Mouse (Mus musculus): ENCODE data around the gene Eef1b2. TPM values are rescaled to one million over a fixed set of nuclear protein-coding genes. Genes with fewer than 3 reads are reported as not detected.
"Not testable (repeated sequence)": the region's sequence is repeated elsewhere in the genome, so short reads cannot be mapped to it uniquely, and the experiment has no call there.

The Eef1b2 gene
- polyA plus RNA-seq, 1 experiment, result 51.0 TPM

DNA sequence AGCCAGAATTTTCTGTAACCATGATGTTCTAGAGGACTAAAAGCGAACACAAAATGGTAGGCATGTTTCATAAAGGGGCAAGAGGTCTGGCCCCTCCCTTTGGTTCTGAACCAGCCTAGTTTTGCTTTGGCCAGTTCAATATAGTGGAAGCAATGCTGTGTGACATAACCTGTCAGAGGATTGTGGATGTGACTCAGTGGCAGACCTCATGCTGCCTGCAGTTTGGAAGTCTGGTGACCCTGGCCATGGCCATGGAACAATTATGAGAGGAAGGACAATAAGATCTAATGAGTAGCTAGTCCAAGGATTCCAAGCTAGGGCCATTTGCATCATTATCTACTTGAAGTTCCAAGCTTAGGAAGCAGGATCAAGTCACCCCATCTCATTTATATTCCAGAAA lies 4.9 kb downstream of the Eef1b2 start:
- no peaks in the 10 kb centered on the region for H3K27me3 ChIP-seq (ENCODE audit: control insufficient read depth, insufficient read depth, low read length)
- H3K4me3 ChIP-seq (ENCODE audit: control insufficient read depth, low read depth, low read length), result no peak overlapping the region
- H3K4me1 ChIP-seq (ENCODE audit: control insufficient read depth, insufficient read depth, low read length), result peaks cover 2% of the 10 kb centered on the region; the same call in 1 of the 2 replicates
- TF ChIP-seq CTCF (IDR thresholded peaks at IDR 0.05; ENCODE audit: control insufficient read depth, insufficient read depth, insufficient replicate concordance, low read depth, low read length) (no peak), POLR2A (IDR thresholded peaks at IDR 0.05; ENCODE audit: control insufficient read depth, low read depth, low read length) (no peak)
- no peak overlapping the region for H3K27ac ChIP-seq (ENCODE audit: control insufficient read depth, insufficient read depth, low read depth, low read length)
- peaks cover 1% of the 10 kb centered on the region for H3K36me3 ChIP-seq (ENCODE audit: control insufficient read depth, insufficient read depth, low read length)

DNA sequence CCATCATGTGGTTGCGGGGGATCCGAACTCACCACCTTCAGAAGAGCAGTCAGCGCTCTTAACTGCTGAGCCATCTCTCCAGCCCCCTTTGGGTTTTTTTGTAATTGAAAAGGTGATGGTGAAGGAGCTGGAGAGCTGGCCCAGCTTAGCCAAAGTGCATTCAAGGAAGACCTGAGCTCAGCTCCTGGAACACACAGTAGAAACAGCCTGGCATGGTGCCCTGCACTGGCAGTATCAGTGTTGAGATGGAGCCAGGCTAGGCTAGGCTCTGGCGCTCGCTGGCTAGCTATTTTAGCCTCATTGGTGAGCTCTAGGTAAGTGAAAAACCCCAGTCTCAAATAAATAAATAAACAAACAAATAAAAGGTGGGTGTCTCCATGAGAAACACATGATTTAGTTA lies 5.6 kb downstream of the Eef1b2 start:
- H3K4me3 ChIP-seq (ENCODE audit: control insufficient read depth, low read depth, low read length), result no peak overlapping the region
- no peaks in the 10 kb centered on the region for H3K27me3 ChIP-seq (ENCODE audit: control insufficient read depth, insufficient read depth, low read length)
- TF ChIP-seq CTCF (IDR thresholded peaks at IDR 0.05; ENCODE audit: control insufficient read depth, insufficient read depth, insufficient replicate concordance, low read depth, low read length) (no peak), POLR2A (IDR thresholded peaks at IDR 0.05; ENCODE audit: control insufficient read depth, low read depth, low read length) (no peak)
- H3K4me1 ChIP-seq (ENCODE audit: control insufficient read depth, insufficient read depth, low read length), result peaks cover 2% of the 10 kb centered on the region; the same call in 1 of the 2 replicates
- H3K27ac ChIP-seq (ENCODE audit: control insufficient read depth, insufficient read depth, low read depth, low read length), result no peak overlapping the region
- peaks cover 1% of the 10 kb centered on the region for H3K36me3 ChIP-seq (ENCODE audit: control insufficient read depth, insufficient read depth, low read length)

DNA sequence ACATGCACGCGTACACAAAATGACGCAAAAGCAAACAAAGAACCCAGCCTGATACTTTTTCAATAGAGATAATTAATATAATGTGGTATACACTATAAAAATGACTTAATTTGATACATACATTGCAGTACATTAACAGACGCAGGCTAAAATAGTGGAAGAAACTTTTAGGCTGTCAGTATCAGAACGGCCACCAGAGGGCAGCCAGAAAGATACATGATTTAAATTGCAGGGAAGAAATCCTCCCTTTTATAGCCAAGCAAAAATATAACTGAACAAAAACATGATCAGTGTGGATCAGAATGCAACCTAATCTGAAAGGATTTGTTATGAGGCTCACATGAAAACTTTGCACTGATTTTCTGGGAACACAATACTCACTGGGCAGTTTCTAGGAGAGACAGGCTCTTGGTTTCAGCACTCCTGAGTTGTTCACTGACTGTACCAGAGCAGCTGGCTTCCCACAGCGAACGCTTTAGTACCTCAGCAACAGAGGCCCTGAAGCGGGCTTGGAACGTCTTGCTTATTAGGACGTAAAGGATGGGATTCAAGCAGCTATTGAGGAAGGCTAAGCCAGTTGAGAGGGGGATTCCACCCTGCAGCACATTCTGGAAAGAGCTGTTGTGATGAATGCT lies 6.1 kb downstream of the Eef1b2 start:
- no peaks in the 10 kb centered on the region for H3K27me3 ChIP-seq (ENCODE audit: control insufficient read depth, insufficient read depth, low read length)
- no peak overlapping the region for H3K4me3 ChIP-seq (ENCODE audit: control insufficient read depth, low read depth, low read length)
- H3K36me3 ChIP-seq (ENCODE audit: control insufficient read depth, insufficient read depth, low read length), result peaks cover 1% of the 10 kb centered on the region
- H3K27ac ChIP-seq (ENCODE audit: control insufficient read depth, insufficient read depth, low read depth, low read length), result no peak overlapping the region
- peaks cover 2% of the 10 kb centered on the region; the same call in 1 of the 2 replicates for H3K4me1 ChIP-seq (ENCODE audit: control insufficient read depth, insufficient read depth, low read length)
- TF ChIP-seq CTCF (IDR thresholded peaks at IDR 0.05; ENCODE audit: control insufficient read depth, insufficient read depth, insufficient replicate concordance, low read depth, low read length) (no peak), POLR2A (IDR thresholded peaks at IDR 0.05; ENCODE audit: control insufficient read depth, low read depth, low read length) (no peak)

DNA sequence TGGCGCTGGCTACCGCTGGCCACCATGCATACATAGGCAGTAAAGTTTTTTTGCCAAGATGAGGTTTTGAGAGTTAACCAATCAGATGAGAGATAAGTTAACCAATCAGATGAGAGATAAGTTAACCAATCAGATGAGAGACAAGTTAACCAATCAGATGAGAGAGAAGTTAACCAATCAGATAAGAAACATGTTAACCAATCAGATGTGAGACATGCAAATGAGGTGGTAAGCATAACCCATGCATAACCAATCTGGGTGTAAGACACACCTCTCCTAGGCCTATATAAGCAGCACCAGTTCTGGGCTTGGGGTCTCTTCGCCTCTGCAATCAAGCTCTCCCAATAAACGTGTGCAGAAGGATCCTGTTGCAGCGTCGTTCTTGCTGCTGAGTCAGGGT lies 8.8 kb downstream of the Eef1b2 start:
- not testable (repeated sequence) for H3K36me3 ChIP-seq (ENCODE audit: control insufficient read depth, insufficient read depth, low read length); H3K27ac ChIP-seq (ENCODE audit: control insufficient read depth, insufficient read depth, low read depth, low read length); H3K4me3 ChIP-seq (ENCODE audit: control insufficient read depth, low read depth, low read length); H3K27me3 ChIP-seq (ENCODE audit: control insufficient read depth, insufficient read depth, low read length); H3K4me1 ChIP-seq (ENCODE audit: control insufficient read depth, insufficient read depth, low read length)

DNA sequence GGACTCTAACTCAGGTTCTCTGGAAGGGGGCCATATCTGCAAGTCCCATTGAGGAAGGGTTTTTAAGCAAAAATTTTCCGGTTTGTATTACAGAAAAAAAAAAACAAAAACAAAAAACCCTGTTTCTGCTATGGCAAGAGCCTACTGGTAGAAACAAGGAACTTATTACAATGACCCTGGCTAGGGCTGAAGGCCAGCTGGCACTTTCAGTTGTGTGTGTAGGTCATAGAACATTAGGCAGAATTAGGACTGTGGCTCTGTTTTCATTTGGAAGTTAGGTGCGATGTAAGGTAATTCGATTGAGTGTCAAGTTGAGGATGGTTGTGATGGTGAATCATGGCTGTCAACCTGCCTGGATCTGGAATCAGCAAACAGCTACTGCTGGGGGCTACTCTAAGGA lies 11.9 kb downstream of the Eef1b2 start:
- H3K27me3 ChIP-seq (ENCODE audit: control insufficient read depth, insufficient read depth, low read length), result no peaks in the 10 kb centered on the region
- no peak overlapping the region for H3K4me3 ChIP-seq (ENCODE audit: control insufficient read depth, low read depth, low read length)
- no peak overlapping the region for H3K27ac ChIP-seq (ENCODE audit: control insufficient read depth, insufficient read depth, low read depth, low read length)
- no peaks in the 10 kb centered on the region for H3K4me1 ChIP-seq (ENCODE audit: control insufficient read depth, insufficient read depth, low read length)
- H3K36me3 ChIP-seq (ENCODE audit: control insufficient read depth, insufficient read depth, low read length), result no peaks in the 10 kb centered on the region
- no peak for TF ChIP-seq POLR2A (IDR thresholded peaks at IDR 0.05; ENCODE audit: control insufficient read depth, low read depth, low read length)
- no peak for TF ChIP-seq CTCF (IDR thresholded peaks at IDR 0.05; ENCODE audit: control insufficient read depth, insufficient read depth, insufficient replicate concordance, low read depth, low read length)

GRCm38 (mm10) chr1:63190851-63191250 lies 14.2 kb downstream of the Eef1b2 start:
- H3K27me3 ChIP-seq (ENCODE audit: control insufficient read depth, insufficient read depth, low read length), result no peaks in the 10 kb centered on the region
- TF ChIP-seq POLR2A (IDR thresholded peaks at IDR 0.05; ENCODE audit: control insufficient read depth, low read depth, low read length) (no peak), CTCF (IDR thresholded peaks at IDR 0.05; ENCODE audit: control insufficient read depth, insufficient read depth, insufficient replicate concordance, low read depth, low read length) (no peak)
- H3K36me3 ChIP-seq (ENCODE audit: control insufficient read depth, insufficient read depth, low read length), result no peaks in the 10 kb centered on the region
- no peaks in the 10 kb centered on the region for H3K4me1 ChIP-seq (ENCODE audit: control insufficient read depth, insufficient read depth, low read length)
- H3K27ac ChIP-seq (ENCODE audit: control insufficient read depth, insufficient read depth, low read depth, low read length), result no peak overlapping the region
- no peak overlapping the region for H3K4me3 ChIP-seq (ENCODE audit: control insufficient read depth, low read depth, low read length)

DNA sequence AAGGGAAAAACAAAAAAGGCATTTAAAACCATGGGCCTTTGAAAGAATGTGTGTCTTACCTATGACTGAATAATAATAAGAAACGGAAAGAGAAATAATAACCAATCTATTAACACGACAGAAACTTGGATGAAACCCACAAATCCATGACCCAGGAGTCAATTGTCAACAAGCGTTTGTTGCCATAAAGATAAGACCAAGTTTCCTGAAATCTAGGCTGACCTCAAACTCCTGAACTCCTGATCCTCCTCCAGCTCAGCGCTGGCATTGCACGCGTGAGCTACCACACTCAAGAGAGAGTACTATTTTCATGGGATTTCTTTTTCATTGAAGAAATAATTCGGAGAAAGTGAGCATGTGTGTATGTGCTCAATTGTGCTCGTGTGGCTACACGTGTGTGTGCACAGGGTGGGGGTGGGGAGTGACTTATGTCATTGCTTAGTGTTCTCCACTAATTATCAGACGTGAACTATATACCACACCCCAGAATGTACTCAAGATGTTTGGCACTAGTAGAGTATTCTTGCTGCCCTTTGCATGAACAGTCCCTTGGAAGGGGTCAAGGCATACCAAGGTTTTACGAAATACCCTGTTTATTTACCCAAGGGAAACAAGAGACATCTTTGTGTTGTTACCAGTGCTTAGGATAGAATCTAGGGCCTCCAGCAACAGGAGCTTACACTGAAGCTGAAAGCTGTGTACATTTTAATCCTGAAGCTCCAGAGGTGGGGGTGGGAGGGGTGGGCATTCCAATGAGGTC lies 15.9 kb downstream of the Eef1b2 start:
- no peaks in the 10 kb centered on the region for H3K4me1 ChIP-seq (ENCODE audit: control insufficient read depth, insufficient read depth, low read length)
- H3K27ac ChIP-seq (ENCODE audit: control insufficient read depth, insufficient read depth, low read depth, low read length), result no peak overlapping the region
- no peak overlapping the region for H3K4me3 ChIP-seq (ENCODE audit: control insufficient read depth, low read depth, low read length)
- TF ChIP-seq POLR2A (IDR thresholded peaks at IDR 0.05; ENCODE audit: control insufficient read depth, low read depth, low read length) (no peak), CTCF (IDR thresholded peaks at IDR 0.05; ENCODE audit: control insufficient read depth, insufficient read depth, insufficient replicate concordance, low read depth, low read length) (no peak)
- no peaks in the 10 kb centered on the region for H3K36me3 ChIP-seq (ENCODE audit: control insufficient read depth, insufficient read depth, low read length)
- no peaks in the 10 kb centered on the region for H3K27me3 ChIP-seq (ENCODE audit: control insufficient read depth, insufficient read depth, low read length)

Data from testis, adult 2 months (tissue).